Mouse (Mus musculus) heart, embryonic 14.5 days (tissue): ENCODE data around the gene Atp5d. TPM values are rescaled to one million over a fixed set of nuclear protein-coding genes. Genes with fewer than 3 reads are reported as not detected.

Experiments
- ATAC-seq: fragments of 200-750 bp; cut with Nextera tagmentation; 2 replicates; pipeline ENCODE4 v1.8.0; 2017; ENCODE audit warnings: low read depth, moderate TSS enrichment; ENCODE audit not compliant: insufficient number of reproducible peaks, insufficient read depth, low FRiP score
- H3K27ac ChIP-seq, 2 experiments: fragments of 200-500 bp in 1 of 2; fragments of 300-500 bp in 1 of 2; sonication (generic) in 1 of 2; replicated peaks in 1 of 2; 2 replicates each; pipeline ENCODE4 v1.5.1; 2012 to 2014; ENCODE audit warnings: low read depth in 2 of 2, low read length in 2 of 2, control low read depth in 1 of 2, mild to moderate bottlenecking in 1 of 2, mixed read lengths in 1 of 2; ENCODE audit not compliant: control insufficient read depth in 1 of 2, insufficient read depth in 1 of 2
- H3K27me3 ChIP-seq: fragments of 300-500 bp; sonication (generic); 2 replicates; pipeline ENCODE4 v1.6.1; 2014; ENCODE audit warnings: mild to moderate bottlenecking, low read length, control low read depth; ENCODE audit not compliant: control insufficient read depth, insufficient read depth
- H3K36me3 ChIP-seq: fragments of 300-500 bp; sonication (generic); 2 replicates; pipeline ENCODE4 v1.6.1; 2014; ENCODE audit warnings: mild to moderate bottlenecking, control low read depth, low read length, mixed read lengths; ENCODE audit not compliant: control insufficient read depth, insufficient read depth
- H3K4me1 ChIP-seq, 2 experiments: fragments of 200-500 bp in 1 of 2; fragments of 300-500 bp in 1 of 2; sonication (generic) in 1 of 2; 2 replicates each; pipeline ENCODE4 v1.6.1; 2012 to 2014; ENCODE audit warnings: low read length in 2 of 2, control low read depth in 1 of 2, mixed read lengths in 1 of 2; ENCODE audit not compliant: control insufficient read depth in 2 of 2, insufficient read depth in 2 of 2
- H3K4me2 ChIP-seq: fragments of 300-500 bp; sonication (generic); 2 replicates; pipeline ENCODE4 v1.6.1; 2014; ENCODE audit warnings: mild to moderate bottlenecking, low read length
- H3K4me3 ChIP-seq, 2 experiments: fragments of 200-500 bp in 1 of 2; fragments of 300-500 bp in 1 of 2; sonication (generic) in 1 of 2; 2 replicates each; pipeline ENCODE4 v1.5.1; 2012 to 2014; ENCODE audit warnings: low read length in 2 of 2, mild to moderate bottlenecking in 2 of 2, control low read depth in 1 of 2, low read depth in 1 of 2, moderate library complexity in 1 of 2; ENCODE audit not compliant: control insufficient read depth in 1 of 2, insufficient read depth in 1 of 2
- H3K9ac ChIP-seq: fragments of 300-500 bp; sonication (generic); 2 replicates; pipeline ENCODE4 v1.6.1; 2014; ENCODE audit warnings: mild to moderate bottlenecking, low read length
- H3K9me3 ChIP-seq: fragments of 300-500 bp; sonication (generic); 2 replicates; pipeline ENCODE4 v1.6.1; 2016; ENCODE audit warnings: low read length, control low read depth; ENCODE audit not compliant: control insufficient read depth
- WGBS: fragments of 180-500 bp; shearing (Covaris S2); extraction: QIAGEN DNeasy Blood & Tissue Kit; methylation state at CpG from one replicate; pipeline ENCODE4 v1.1.7; 2014; 5-methylcytosine and 5-hydroxymethylcytosine counted together
- polyA plus RNA-seq: library from polyadenylated mRNA; unstranded; fragments of >200 nt; fragmentation: Nextera tagmentation; extraction: Ambion mirVana; gene quantifications from 2 replicates; pipeline ENCODE4 v1.2.1, GENCODE M21; 2014

The Atp5d gene
- polyA plus RNA-seq, 1 experiment from 2014 or later = 1,015 TPM

DNA sequence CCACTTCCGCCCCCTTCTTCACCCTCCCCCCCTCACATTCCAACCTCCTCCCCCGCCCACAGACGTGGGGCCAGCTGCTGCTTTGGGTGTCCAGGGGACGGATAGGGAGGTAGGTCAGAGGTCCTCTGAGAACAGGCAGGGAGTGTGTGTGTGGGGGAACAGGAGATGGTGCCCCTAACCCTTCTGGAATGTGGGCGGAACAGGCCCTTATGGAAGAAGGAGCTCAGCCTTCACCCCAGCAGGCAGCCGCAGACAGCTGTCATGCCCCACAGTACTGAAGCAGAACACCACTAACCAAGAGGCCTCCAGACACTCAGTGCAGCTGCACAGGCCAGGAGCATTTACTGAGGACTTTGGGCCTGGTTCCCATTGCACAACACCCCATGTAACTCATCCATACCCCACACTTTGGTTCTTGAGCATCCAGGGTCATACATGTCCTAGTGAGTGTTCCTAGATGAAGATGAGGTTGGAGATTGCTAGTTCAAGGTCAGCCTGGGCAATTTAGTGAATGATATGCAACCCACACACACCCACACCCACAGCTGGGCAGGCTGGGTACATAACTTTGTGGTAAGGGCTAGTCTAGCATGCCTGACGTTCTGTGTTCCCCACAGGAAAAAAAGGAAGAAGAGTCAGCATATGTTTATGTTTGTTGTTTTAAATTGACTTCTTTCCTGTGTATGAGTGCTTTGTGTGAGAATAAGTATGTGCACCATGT is 23.2 kb downstream of the Atp5d start:
- no peaks in the 10 kb centered on the region for H3K27me3 ChIP-seq
- H3K9me3 ChIP-seq = no peaks in the 10 kb centered on the region
- WGBS = 12% methylated on average over 7 of the region's 7 CpGs
- H3K9ac ChIP-seq = peak overlapping the region; percentile 76
- peak overlapping the region; percentile 82 for H3K4me2 ChIP-seq
- no peak for ATAC-seq
- H3K4me3 ChIP-seq = peak overlapping the region in 1 of 2 experiments; percentile 43; a peak in 2 of 4 replicates
- H3K36me3 ChIP-seq = peaks cover 10% of the 10 kb centered on the region
- peaks cover 62 to 90% of the 10 kb centered on the region in 2 experiments for H3K4me1 ChIP-seq
- peak overlapping the region; percentile 81 to 99 for H3K27ac ChIP-seq

DNA sequence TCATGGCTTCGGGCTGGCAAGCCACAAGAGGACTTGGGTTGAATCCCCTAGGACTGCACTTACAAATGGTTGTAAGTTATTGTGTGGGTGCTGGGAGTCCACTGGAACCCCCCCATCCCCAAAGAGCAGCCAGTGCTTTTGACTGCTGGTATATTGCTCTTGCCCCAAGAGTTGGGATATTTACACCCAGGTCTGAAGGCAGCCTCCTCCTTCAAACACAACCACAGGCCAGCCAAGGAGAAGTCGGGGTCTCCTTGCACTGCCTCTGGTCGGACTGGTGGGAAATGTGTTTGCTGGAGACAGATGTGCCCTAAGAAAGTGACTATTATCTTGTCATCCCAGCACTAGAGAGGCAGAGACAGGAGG is 23.8 kb downstream of the Atp5d start:
- H3K4me2 ChIP-seq = peak overlapping the region; percentile 82
- H3K27ac ChIP-seq = peak overlapping the region; percentile 81 to 99
- H3K4me1 ChIP-seq = peaks cover 61 to 90% of the 10 kb centered on the region in 2 experiments
- H3K9me3 ChIP-seq = no peaks in the 10 kb centered on the region
- peak overlapping the region; percentile 76; the same call in 1 of the 2 replicates for H3K9ac ChIP-seq
- H3K4me3 ChIP-seq = no peak overlapping the region
- no peak for ATAC-seq
- H3K27me3 ChIP-seq = no peaks in the 10 kb centered on the region
- 79% methylated on average over 3 of the region's 3 CpGs for WGBS
- peaks cover 5% of the 10 kb centered on the region for H3K36me3 ChIP-seq

DNA sequence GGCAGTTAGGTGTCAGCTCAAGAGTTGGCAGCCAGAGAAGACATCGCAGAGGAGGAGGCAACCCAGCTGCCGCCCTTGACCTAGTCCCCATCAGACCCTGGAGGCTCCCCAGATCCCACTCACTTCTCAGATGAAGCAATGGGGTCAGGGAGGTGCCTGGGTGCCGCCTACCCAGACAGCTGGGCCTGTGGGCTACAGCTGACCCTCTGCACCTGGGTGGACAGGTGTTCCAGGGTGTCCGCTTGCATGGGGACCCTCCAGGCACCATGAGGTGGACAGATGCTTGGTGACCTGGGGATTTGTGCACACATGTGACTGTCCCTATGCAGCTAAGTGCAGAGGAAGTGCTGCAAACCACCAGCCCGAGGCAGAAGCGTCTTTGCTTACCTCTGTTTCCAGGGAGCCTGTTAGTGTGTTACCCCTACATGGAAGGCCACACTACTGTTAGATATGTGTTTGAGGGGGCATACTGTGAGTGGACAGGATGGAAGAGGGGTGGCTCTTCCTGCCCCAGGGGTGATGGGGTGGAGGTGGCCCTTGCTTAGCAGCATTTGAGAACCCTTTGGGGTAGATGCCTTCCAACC is 24.4 kb downstream of the Atp5d start:
- Histone ChIP-seq H3K9ac (peak overlapping the region; percentile 76; the same call in 1 of the 2 replicates), H3K27me3 (no peaks in the 10 kb centered on the region), H3K27ac (peak overlapping the region in 1 of 2 experiments; percentile 99; a peak in 2 of 4 replicates), H3K4me3 (no peak overlapping the region), H3K4me1 (peaks cover 59 to 84% of the 10 kb centered on the region in 2 experiments), H3K9me3 (no peaks in the 10 kb centered on the region), H3K36me3 (no peaks in the 10 kb centered on the region), H3K4me2 (no peak overlapping the region)
- 74% methylated on average over 6 of the region's 6 CpGs for WGBS
- ATAC-seq = no peak

DNA sequence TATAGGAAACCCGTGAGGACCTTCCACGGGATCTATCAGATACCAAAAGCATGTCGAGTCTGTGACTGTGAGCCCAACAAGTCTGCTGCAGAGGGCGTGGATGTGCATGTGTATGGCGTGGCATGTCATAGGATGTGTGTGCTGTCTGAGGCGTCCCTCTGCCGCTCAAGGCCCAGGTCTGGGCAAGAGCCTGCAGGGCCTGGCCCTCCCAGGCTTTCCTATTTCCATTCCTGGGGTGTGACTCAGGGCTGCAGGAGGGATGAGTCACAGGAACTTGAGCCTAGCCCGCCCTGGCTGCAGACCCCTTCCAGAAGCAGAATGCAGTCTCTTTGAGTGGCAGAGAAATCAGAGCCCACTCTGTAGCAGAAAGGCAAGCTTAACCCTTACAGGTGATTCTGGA is 25.3 kb downstream of the Atp5d start:
- no peak overlapping the region for H3K4me3 ChIP-seq
- H3K36me3 ChIP-seq = no peaks in the 10 kb centered on the region
- H3K27me3 ChIP-seq = no peaks in the 10 kb centered on the region
- peaks cover 55 to 78% of the 10 kb centered on the region in 2 experiments for H3K4me1 ChIP-seq
- H3K9me3 ChIP-seq = no peaks in the 10 kb centered on the region
- H3K27ac ChIP-seq = peak overlapping the region; percentile 24 to 100
- H3K9ac ChIP-seq = 0 out of 2 replicates have a peak overlapping the region, but pooled peaks have one; percentile 72
- WGBS = 34% methylated on average over 8 of the region's 8 CpGs
- ATAC-seq = no peak
- H3K4me2 ChIP-seq = peak overlapping the region; percentile 98

DNA sequence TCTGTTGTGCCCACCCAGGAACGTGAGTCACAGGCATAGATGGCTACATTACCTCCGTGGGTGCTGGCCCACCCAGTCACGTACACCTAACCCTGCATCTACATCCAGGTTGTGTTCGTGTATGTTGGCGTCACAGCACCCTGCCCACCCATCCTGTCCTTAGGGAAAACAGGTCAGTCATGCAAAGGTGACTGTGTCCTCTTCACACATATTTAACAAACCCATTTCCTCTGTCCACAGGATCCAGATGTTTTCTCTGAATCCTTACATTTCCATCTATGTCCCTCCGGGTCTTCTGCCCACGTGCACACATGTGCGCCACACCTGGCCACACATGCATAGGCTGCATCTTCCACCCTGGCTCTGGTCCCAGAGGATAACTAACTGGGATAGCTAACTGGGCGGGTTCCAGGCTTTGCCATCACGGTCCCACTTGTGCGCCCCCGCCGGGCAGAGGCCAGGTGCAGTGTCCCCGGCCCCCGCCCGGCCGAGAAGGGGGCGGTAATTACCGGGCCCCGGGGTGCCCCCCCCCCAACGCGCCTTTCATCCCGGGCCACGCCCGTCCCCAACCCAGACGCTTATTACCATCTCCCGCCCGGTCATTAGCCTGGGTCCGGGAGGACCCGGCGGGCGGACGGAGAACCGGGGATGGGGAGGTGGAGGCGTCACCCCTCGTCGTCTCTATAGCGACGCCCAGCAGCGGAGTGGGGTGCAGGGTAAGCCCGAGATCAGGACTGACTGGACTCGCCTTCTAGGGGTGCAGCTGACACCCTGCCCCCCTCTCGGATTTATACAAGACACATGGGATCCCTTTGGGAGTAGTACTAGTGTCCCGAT is 25.9 kb downstream of the Atp5d start:
- no peak for ATAC-seq

DNA sequence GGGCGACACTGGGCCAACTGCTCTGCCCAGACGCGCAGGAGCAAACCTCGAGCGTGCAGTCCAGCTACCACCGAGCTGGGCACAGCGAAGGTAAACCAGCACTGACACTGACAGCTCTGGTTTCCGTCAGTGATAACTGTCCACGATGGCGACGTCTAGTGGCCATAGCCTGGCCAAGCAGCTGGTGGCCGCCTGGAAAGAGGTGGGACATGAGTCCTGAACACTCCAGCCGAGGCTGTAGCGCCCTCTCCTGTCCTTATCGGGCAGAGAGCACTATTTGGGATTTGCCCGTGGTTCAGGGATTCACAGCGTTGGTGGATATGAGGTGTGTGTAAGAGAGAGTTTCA is 26.5 kb downstream of the Atp5d start:
- 0% methylated on average over 17 of the region's 17 CpGs for WGBS
- H3K9ac ChIP-seq = peak overlapping the region; percentile 72
- peak; percentile 29 for ATAC-seq
- peak overlapping the region; percentile 45 to 48 for H3K4me3 ChIP-seq
- peak overlapping the region; percentile 98 for H3K4me2 ChIP-seq
- peaks cover 8% of the 10 kb centered on the region for H3K36me3 ChIP-seq
- H3K4me1 ChIP-seq = peaks cover 46 to 79% of the 10 kb centered on the region in 2 experiments
- H3K27me3 ChIP-seq = no peaks in the 10 kb centered on the region
- H3K9me3 ChIP-seq = no peaks in the 10 kb centered on the region
- peak overlapping the region; percentile 80 to 100 for H3K27ac ChIP-seq

More for the DNA sequence above, 25.9 kb downstream of the Atp5d start:
- Histone ChIP-seq H3K9ac (peak overlapping the region; percentile 72), H3K27me3 (no peaks in the 10 kb centered on the region), H3K4me3 (peak overlapping the region; percentile 45 to 48), H3K27ac (peak overlapping the region; percentile 75 to 100), H3K4me1 (peaks cover 48 to 78% of the 10 kb centered on the region in 2 experiments), H3K4me2 (peak overlapping the region; percentile 98), H3K36me3 (peaks cover 2% of the 10 kb centered on the region; the same call in 1 of the 2 replicates), H3K9me3 (no peaks in the 10 kb centered on the region)
- 7% methylated on average over 44 of the region's 44 CpGs for WGBS

DNA sequence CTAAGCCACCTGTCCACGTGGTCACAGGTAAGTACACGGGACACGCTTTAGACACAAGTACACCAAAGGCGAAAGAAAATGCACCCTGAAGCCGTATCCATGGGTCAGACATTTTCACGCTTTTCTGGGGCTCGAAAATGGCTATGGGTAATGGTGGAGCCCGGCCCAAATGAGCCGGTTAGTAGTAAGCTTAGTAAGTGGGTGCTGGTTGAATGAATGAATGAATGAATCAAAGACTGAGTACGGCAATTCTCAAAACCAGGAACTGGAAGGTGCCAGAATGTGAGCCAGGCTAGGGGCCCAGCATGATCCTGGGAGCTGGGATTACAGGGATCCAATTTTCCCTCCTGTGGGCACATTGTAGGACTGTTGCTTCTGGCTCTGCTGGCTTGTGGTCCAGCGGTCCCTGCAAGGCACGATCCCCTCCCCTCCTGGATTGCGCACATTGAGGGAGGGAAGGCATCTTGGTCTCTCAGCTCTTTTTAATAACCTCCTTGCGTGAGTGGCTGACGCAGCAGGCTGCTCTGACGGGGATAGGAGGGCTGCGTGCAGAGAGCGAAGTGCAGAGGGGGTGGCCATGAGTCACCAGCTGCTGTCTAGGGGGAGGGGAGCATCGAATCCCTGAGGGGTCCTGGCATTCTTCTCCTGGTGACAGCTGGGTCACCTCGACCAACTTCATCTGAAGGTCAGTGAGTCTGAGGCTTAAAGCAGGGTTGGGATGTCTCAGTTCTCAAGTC is 27.1 kb downstream of the Atp5d start, which contains the start of gene Cirbp:
Cirbp (plus strand) TSS at position 594 of the 737 bp plus-strand sequence.
- H3K9ac ChIP-seq = peak within 1 kb of the TSS; percentile 72
- peaks cover 41 to 75% of the 10 kb centered on the region in 2 experiments for H3K4me1 ChIP-seq
- WGBS = 8% methylated on average over 20 of the region's 20 CpGs
- no peaks in the 10 kb centered on the region for H3K9me3 ChIP-seq
- H3K4me3 ChIP-seq = peak within 1 kb of the TSS; percentile 45 to 48
- peaks cover 14% of the 10 kb centered on the region for H3K36me3 ChIP-seq
- H3K4me2 ChIP-seq = peak within 1 kb of the TSS; percentile 98
- no peaks in the 10 kb centered on the region for H3K27me3 ChIP-seq
- no peak for ATAC-seq
- H3K27ac ChIP-seq = peak within 1 kb of the TSS; percentile 80 to 100
